In the genomic region with DNA sequence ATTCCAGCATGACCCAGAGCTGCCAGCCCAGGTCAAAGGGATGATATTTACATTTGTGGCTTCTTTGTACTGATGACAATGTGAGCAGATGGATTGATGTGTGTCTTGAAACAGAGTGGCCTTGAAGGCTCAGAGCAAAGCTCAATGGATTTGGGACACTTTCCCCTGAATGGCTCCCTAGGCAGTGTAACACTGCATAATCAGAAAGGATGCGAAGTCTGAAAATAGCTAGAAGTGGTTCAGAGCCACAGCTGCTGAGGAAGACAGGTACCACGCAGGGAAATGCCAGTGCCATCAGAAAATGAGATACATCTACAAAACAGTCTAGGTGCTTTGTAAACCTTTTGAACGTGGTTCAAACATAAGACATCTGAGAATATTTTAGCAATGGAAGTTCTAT, we compare ENCODE assay signal across 27 mouse cellular contexts. TPM values are rescaled to one million over a fixed set of nuclear protein-coding genes. Genes with fewer than 3 reads are reported as not detected.
A peak's percentile ranks its signal among the peaks of the same experiment; 100 is the strongest.
DNase-seq lines count a peak whose midpoint lies in the region; ATAC-seq and TF ChIP-seq lines count a peak whose summit lies in the region.
"Had no signal": no experiment of that assay in that cellular context is flagged by ENCODE, and none has a peak within 500 bp of the region (broad histone marks: within the 10 kb centered on the region; RNA-seq: fewer than 3 reads in every experiment).

No protein-coding gene starts in this region.

- intact Hi-C loops in left cerebral cortex, adult 2 months (cut with DNase I), result no loop called here
- intact Hi-C loops in left cerebral cortex, postnatal 10 days (cut with DNase I), result no loop called here

- no peak for DNase-seq in frontal cortex, postnatal 10 days (ENCODE audit: low spot score in 2 of 2)
- no peak for DNase-seq in left cerebral cortex, adult 2 months (ENCODE audit: extremely low spot score in 1 of 2, low spot score in 2 of 2)
- no peak for DNase-seq in left cerebral cortex, postnatal 10 days (ENCODE audit: extremely low spot score in 1 of 2, low spot score in 2 of 2)
- DNase-seq in right cerebral cortex, adult 18-20 months, result peak; percentile 51
- no peak for DNase-seq in right cerebral cortex, postnatal 14 days
- no peak for DNase-seq in cerebellum, adult 9-10 months
- DNase-seq: adrenal gland, adult 8-10 months; adrenal gland, postnatal 14 days; adrenal gland, postnatal 36 days; B cell, adult 2 months; cerebellum, adult 11-12 months; cerebellum, adult 2 months; cerebellum, adult 9-11 months; cerebellum, postnatal 14 days; cerebellum, postnatal 36 days; embryo, embryonic 11 days had no signal

- no peak for TF ChIP-seq CTCF in left cerebral cortex, adult 2 months (IDR thresholded peaks at IDR 0.05)

- ATAC-seq in frontal cortex, adult (ENCODE audit: low TSS enrichment), result peak; percentile 69
- ATAC-seq: activated CD4-positive, CD25-positive, alpha-beta regulatory T cell, adult 4 months; CD4-positive, CD25-positive, alpha-beta regulatory T cell, adult 4 months; forebrain, embryonic 14.5 days; forebrain, embryonic 16.5 days; Patski had no signal

- 0 out of 2 replicates have a peak overlapping the region, but pooled peaks have one; percentile 12 for H3K27ac ChIP-seq in left cerebral cortex, adult 2 months
- H3K27ac ChIP-seq: embryonic facial prominence, embryonic 13.5 days; embryonic facial prominence, embryonic 15.5 days; forebrain, embryonic 10.5 days; forebrain, embryonic 12.5 days had no signal

- H3K4me3 ChIP-seq in left cerebral cortex, adult 2 months, result no peak overlapping the region
- H3K4me3 ChIP-seq: embryonic facial prominence, embryonic 13.5 days; embryonic facial prominence, embryonic 15.5 days; erythroblast, embryonic 14.5 days; forebrain, embryonic 10.5 days; forebrain, embryonic 12.5 days had no signal

RNA-seq across cellular contexts. Expression of a gene that starts 54.2 kb away (rescaled TPM):
- total RNA-seq in left cerebral cortex, adult 2 months (2021), result not detected
- total RNA-seq in left cerebral cortex, postnatal 10 days (2021), result not detected
- total RNA-seq: adrenal gland, adult 8-10 months; adrenal gland, postnatal 14 days; adrenal gland, postnatal 36 days had no signal
